Mouse (Mus musculus): ENCODE results near the gene Copz1. TPM values are rescaled to one million over a fixed set of nuclear protein-coding genes. Genes with fewer than 3 reads are reported as not detected.

The Copz1 gene
- total RNA-seq, 1 experiment from 2014 or later = 125 TPM

DNA sequence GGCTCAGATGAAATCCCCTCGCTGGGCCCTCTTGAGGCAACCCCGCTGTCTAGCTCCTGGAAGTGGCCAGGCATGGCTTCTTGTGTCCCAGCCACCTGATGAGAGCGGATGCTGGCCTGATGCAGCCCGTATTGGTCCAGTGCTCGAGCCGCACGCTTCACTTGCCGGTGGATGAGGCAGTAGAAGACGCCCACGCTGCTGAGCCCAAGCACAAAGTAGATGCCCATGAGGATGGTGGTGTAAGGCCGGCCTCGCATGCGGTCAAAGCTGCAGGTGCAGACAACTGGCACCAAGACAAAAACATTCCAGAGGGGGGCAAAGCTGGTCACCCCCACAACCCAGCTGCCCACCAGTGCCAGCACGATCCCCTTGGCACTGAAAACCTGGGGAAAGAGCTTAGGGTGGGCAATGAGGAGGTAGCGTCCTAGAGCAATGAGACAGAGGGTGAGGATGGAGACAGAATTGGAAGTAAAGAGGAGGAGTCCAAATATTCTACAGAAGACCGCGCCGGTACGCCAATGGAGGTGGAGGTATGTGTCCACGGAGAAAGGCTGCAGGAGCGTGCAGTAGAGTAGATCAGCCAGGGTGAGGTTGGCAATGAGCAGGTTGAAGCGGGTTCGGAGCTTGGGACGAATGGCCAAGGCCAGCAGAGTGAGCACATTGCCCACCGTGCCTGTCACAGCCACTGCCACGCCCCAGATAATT, 36.5 kb downstream of the Copz1 start:
- DNase-seq = no peak

DNA sequence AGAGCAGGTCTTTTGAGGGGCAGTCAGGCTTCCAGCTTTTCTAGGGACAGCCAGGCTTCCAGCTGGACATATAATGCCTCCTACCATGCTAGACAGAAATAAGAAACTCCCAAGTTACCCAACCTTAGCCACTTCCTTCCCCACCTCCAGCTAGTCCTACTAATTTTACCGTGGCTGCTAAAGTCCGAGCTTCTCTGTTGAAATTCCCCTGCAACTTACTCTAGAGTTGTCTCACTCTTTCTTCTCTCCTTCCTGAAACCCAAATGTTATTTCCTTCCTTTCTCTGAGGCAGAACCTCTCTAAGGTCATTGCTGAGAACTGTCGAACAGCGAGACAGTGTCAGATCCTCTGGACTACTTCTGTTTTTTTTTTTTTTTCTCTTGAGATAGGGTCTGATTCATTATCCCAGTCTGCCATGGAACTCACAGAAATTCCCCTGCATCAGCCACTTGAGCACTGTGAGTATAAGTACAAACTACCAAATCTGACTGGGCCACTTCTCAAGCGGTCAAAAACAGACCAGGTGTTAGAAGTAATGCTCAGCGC, 37.9 kb downstream of the Copz1 start, which contains the start of gene Gpr84:
Gpr84 (minus strand) TSS at position 248 of the 546 bp plus-strand sequence.
- DNase-seq = no peak

DNA sequence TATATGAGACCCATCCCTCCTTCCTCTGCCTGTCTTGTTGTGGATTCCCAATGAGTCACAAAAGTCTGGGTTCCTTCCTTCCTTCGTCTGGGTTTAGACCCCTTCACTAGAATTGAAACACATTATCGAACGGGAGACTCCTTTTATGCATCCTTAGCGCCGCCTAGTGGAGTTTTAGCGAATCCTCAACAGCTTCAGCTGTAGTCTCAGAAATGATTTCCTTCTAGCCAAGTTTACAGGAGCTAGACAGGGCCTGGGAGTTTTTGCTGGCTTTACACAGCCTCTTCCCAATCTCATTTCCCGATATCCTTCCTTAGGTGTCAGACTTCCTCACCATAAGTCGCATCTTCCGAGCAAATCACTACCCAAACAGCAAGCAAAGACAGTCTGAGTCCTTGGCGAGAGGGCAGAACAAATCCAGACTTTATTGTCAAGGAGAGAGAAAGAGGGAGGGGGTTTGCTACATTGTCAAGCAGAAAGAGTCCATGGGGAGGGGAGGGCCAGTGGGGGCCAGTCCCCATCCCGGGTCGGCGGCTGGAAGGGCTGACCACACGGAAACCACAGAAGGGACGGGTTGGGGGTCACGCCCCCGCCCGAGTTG, 41.1 kb downstream of the Copz1 start:
- DNase-seq = peak; percentile 69

DNA sequence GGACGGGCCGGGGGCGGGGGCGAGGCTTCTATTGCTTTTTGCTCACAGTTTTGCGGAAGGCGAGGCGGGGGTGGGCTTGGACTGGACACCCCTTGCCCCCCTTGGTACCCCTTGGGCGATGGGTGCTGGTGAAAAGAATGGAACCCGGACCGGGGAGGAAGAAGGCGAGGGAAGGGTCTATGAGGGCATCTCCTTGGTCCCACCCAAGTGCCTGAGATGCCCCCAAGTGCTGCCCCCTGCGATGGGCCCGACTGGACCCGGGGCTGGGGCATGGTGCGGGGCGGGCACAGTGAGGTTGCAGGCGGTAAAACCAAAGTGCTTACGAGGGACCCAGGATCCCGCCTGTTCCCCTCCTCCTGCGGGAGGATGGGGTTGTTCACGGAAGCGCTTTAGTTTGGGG, 41.7 kb downstream of the Copz1 start:
- DNase-seq = no peak

DNA sequence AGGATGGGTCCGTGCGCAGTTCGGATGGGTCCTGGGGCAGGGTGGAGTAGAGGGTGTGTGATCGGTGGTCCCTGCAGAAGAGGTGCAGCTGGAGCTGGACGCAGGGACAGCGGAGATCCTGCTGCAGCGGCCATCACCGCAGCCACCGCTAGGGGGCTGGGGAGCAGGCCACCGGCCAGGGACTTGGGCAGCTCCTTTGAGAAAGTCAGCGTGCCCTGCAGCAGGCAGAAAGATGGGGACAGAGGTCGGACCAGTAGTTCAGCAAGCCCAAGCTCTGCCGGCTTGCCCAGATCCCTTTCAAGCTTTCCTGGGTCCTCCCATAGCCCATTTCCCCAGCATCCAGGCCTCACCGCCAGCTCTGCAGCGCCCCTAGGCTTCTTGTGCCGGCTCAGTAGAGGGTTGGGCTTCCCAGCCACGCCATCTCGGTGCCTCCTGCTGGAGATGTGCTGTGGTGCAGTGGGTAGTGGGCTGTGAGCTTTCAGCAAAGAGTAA, 42.5 kb downstream of the Copz1 start:
- DNase-seq = peak; percentile 88

DNA sequence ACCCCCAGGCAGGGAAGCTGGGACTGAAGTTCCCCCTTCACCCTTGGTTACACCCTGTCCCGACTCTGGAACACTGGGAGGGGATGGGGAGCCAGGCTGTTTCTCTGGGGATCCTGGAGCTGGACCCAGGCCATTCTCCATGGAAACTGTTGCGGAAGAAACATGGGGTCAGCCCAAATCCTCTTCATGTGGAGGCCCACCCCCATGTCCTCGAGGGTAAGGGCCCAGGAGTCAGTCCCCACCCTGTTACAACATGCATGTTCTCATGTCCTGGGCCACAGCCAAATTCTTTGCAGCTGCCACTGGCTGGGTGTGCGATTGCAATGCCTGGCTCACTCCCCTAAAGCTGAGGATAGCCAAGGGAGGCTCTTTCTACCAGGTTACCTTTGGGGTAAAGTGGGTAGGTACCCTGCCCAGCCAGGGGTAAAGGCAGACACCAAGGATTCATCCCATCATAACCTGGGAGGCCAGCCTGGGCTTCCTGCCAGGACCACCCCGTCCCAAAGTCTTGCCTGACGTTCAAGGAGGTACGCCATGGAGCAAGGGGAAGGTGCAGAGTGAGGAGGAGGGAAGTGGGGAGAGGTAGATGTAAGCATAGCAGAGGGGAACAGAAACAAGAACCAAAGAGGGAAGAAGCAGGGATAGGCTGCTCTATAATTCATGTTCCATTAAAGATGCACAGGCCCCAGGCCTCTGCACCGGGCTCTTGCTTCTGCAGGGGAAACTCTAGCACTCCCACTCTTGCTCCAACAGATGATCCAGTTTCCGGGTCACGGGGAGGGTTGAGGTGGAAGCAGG, 43.7 kb downstream of the Copz1 start:
- peak; percentile 53 for DNase-seq

DNA sequence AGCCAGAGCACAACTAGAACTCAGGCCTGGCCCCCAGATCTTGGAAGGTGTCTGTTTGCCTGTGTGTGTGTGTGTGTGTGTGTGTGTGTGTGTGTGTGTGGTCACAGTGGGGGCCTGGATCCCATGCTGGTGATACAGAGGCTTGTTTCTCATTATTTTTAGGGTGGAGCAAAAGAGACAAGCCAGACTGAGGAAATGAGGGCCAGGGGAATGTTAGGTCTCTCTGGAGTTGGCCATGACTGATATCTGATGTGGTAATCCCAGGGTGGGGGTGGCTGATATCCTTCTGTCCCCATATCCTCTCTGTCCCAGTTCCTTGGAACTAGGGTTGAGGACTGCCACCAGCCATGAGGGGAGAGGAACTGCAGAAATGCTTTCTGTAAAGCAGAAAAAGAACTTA, 44.6 kb downstream of the Copz1 start:
- DNase-seq = no peak

DNA sequence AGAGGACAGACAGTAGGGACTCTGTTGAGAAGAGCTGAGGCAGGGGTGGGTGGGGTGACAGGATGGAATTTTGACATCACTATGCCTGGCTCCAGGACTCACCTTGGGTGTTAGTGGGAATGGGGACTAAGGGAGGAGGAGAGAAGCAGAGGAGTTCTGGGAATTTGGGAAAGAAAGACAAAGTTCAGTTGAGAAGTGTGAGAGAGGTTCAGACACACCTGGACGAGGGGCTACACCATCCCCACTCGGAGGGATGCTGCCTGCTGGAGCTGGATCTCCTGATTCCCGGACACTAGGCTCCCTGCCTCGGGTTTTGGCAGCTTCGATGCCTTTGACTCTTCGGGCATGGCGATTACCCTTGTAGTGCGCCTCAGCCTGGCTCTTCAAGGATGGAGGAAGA, 45.2 kb downstream of the Copz1 start:
- DNase-seq = no peak

DNA sequence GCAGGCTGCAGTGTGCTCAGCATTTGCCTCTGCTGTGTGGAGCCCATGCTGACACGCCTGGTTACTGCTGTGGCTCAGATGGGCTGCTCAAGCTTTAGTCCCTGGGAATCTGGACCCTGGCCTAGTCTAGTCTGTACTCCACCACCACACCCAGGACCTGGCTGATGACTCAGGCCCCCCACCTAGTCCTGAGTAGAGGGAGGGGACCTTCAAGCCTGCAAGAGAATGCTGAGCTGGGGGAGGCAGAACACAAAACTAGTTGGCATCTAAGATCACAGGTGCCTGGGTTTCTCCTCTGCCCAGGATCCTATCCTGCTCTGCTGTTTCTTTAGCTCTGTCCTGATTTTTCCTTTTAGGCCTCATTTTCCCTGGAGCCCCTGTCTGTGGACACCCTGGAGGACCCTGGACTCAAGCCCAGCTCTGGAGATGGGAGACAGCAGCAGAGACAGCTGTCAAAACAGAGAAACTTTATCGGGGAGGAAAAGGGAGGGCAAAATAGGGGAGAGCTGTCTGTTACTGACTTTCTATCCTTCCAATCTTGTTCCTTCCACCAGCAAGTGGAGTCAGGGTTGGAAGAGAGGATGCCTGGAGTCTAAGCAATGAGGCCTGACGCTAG, 45.8 kb downstream of the Copz1 start:
- DNase-seq = no peak

DNA sequence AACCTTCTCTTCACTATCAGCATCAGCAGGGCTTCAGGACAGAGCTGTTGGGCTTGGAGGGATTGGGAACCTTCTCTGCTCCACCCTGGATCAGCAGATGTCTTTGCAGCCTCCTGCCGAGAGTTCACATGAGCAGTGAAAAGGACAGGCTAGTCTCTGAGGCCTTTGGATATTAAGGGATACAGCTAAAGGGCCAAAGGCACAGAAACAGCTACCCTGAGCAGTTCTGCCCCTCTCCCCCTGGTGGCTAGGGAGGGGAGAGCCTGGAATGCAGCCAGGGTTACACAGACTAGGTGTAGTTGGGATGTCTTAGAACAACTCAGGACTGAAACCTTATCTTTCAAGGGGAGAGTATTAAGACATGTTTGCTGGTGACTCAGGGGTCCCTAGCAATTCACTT, 48.6 kb downstream of the Copz1 start:
- DNase-seq = peak; percentile 57

DNA sequence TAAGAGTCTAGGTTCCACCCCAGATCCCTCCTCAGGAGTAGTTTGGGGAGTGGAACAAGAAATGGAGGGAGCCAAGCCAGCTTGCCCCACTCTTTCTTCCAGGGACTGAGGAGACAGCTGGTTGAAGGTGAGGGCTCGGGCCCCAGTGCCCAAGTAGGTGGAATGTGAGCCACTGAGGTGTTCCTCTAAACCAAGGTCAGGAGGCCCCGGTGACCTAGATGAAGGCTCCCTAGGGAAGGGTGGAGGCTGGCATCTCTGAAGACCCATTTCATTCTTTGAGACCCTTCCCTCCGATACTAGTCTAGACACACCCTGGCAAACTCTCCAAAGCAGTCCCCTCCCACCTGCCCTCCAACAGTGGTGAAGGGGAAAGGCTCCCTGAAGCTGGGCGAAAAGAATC, 49.9 kb downstream of the Copz1 start:
- DNase-seq = no peak

DNA sequence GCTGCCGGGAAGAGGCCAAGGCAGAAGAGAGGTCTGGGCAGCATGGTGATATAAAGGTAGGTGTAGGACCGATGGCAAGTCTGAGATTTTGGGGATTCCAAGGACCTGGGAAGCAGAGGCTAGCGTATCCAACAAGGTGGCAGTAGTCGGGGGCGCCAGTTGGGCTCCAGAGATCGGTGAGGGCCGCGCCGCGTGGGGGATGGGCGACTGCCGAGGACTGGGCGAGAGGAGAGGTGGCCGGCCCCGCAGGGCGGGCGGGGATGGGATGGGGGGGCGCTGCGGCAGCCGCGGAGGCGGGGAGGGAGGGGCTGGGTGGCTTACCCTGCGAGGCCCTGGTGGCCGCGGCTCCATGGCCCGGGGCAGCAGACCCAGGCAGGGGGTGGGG, 50.5 kb downstream of the Copz1 start:
- no peak for DNase-seq

DNA sequence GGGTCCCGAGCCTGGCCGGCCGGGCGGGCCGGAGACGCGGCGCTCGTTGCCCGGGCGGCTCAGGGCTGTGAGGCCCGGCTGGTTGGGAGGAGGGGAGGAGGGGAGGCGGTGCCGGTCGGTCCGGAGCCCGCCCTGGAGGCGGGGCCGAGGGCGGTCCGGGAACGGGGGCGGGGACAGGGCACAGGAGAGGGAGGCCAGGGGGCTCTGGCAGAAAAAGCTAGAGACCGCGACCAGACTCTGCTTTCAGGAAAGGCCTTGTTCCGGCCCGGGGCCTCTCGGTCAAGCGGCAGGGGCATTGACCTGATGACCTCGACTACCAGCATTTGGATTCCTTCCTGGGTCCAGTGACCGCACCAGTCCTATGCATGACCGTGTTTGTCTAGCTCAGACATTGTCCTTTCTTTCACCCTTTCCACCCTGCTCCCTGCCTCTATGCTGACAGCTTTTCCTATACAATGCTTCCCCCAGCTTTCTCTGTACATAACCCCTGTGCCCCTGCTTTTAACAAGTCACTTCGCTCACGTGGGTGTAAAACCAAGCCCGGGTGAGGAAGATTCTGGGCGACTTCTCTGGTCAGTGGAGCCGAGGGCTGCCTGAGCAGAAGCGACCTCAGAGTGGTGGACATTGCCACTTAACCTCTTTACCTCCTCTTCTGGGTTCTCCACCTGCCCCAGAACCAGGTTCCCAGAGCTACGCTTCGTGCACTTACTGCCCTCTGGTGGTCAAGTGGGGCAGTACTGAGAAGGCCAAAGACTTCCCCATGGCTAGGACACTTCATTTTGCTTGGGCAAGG, 51.1 kb downstream of the Copz1 start:
- DNase-seq = peak; percentile 95

DNA sequence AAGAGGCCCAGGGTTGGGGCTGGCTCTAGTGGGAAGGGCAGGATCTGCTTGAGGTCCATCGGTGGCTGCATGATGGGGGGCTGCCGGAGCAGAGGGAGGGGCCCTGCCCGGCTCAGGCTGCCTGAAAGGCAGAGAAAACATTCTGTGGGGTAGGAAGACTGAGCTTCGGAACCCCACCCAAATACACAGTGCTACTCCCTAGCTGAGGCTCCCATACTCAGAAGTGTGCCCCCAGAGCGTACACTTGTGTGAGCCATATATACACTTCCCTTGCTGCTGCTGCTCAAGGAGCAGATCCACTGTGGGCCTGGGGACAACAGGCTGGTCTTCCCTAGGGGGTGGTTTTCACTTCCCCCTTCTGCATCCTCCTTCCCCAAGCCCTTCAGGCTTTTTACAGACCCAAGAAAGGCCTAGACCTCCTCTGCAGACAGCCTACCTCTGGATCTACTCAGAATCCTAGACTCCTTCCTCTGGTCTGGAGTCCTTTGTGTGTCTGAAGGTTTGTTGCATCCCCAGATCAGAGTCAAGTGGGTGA, 60.6 kb downstream of the Copz1 start:
- DNase-seq = no peak

DNA sequence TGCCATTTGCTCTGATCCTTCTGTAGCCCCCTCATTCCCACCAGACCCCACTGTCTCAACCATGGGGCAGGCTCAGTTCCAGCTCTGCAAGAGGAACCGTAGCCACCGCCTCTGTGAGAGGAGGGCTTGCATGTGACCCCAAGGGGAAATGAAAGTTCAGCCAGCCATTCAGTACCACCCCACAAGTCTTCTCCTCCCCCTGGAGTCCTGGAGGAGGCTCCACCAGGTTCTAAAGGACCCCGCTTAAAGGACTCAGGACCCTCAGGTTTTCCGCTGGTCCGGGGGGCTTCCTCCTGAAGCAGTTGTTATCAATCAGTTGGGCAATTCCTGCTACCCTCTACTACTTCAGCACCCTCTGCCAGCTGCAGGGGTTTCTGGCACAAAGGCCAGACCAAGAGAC, 61.2 kb downstream of the Copz1 start:
- no peak for DNase-seq

DNA sequence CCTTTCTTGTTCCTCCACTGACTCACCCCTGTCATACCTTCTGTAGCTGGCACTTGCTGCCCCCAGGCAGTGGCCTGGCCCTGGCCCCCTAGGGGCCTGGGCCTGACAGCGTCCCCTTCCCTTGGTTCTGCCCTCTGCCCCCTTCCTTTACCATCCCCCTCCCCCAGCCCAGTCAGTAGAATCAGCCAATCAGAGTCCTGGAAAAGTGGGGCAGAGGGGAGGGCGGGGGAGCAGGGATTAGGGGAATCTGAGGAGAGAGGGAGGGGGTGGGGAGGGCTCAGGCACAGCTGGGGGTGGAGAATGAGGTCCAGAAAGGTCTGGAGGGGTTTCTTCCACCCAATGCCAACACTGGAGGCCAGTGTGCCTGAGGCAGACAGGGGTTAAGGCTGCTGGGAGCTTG, 61.7 kb downstream of the Copz1 start:
- no peak for DNase-seq

DNA sequence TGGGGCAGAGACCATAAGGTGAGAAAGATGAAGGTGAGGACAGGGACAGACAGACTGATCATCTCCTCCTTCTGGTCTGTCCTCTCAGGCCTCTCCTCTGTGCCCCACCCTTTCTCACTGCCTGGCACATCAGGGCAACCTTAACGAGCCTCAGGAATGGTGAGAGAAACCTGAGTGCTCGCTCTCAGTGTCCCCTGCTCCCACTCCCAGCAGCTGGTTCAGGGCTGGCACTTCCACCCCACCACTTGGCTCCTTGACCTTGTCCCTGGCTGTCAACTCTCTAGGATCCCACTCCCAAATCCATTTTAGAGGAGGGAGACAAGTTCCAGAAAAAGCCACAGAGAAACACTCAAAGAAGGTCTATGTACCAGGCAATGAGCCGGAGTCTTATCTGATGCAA, 62.5 kb downstream of the Copz1 start:
- DNase-seq = no peak

DNA sequence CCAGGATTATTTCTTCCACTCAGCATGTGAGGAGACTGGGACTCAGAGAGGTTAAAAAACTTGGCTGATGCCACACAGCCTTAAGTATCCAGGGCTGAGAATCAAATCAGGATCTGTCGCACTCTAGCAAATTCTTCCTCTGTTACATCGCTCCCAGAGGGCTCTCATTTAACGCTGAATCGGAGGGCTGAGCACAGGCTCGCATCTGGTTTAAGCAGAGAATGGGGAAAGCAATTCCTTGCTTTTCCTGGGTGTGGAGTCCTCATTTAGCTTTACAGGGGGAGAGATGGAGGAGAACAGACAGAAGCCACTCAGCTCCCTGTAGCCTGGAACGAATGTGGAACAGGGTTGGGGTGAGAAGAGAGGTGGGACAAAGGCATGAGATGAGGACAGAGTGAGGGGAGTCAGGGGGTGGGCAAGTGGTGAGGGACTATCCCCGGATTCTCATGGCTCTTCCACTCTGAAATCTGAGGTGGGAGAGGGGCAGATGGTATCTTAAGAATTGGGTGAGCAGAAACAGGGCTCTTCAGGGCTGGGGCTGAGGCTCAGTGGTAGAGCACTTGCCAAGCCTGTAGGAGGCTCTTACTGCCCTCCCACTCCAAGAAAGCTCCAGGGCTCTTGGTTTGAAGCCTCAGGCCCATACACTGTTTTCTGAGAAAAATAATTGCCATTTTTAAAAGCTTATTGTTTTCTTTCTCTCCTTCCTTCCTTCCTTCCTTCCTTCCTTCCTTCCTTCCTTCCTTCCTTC, 63.1 kb downstream of the Copz1 start:
- DNase-seq = no peak

DNA sequence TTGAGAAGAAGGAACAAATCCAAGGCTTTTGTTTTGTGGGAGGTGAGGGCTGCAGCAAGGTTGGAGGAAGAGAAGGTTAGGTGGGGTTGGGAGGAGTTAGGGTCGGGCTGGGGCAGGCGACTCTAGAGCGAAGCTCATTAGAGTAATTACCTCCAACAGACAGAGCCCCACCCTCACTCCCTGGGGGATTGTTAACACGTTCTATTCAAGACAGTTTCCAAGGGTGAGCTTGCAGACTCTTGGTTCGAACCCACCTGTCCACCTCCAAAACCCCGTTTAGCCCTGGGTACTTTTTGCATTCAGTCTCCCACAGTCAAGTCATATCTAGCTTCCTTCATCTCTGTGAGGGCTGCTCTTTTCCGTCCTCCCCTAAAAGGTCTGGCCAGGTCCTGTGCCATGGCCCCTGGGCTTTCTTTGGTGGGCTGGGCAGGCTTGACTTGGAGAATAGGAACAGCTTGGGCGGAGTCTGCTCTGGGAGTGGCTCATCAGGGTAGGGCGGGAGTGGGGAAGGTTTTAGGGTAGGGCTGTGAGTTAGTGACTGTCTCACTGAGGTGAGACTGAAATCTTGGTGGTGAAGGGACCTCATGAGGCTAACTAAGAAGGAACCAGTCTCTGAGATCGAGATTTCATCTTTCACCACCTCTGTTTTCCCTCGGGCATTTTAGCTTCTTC, 64.6 kb downstream of the Copz1 start:
- no peak for DNase-seq

DNA sequence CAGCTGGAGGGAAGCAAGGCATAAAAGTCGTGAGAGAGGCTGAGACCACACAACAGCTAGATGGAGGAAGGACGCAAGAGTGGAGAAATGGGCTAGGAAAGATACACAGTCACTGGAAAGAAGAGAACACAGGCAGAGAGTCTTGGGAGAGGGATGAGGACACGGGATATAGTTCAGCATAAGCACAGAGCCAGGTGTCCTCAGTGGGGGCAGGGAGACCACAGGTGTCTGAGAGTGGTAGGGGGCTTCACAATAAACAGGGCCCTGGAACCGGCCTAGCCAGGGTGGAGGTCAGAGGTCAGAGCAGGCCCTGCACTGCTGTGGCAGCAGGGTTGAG, 66.3 kb downstream of the Copz1 start:
- DNase-seq = no peak

Measured in adrenal gland, postnatal 14 days (tissue).